Mouse (Mus musculus): ENCODE results near the gene Ier2. TPM values are rescaled to one million over a fixed set of nuclear protein-coding genes. Genes with fewer than 3 reads are reported as not detected.

Gene Ier2
- polyA plus RNA-seq, 1 experiment: 23.0 TPM

DNA sequence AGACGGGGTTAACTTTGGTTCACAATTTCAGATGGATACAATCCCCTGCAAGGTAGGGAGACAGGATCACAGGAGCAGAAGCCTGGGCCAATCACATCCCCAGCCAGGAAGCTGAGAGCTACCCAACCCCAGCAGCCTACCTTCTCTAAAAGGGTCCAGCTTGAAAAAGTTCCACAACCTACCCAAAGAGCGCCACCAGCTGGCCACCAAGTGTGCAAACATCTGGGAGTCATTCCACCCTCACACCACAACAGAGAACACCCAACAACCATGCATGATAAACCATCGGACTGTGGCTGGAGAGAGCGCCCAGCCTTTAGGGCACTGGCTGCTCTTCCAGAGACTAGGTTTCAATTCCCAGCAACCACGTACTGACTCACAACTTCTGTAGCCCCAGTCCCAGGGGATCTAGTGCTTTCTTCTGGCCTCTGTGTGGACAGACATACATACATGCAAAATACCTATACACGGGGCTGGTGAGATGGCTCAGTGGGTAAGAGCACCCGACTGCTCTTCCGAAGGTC is 41.5 kb downstream of the Ier2 start:
- no peak overlapping the region for H3K27ac ChIP-seq (ENCODE audit: insufficient read depth, low read length)
- H3K4me3 ChIP-seq (ENCODE audit: extremely low read depth, insufficient read depth, insufficient read length): no peak overlapping the region
- no peaks in the 10 kb centered on the region for H3K27me3 ChIP-seq (ENCODE audit: control insufficient read depth, insufficient read depth, low read length)
- WGBS: 79% methylated on average over 8 of the region's 8 CpGs
- TF ChIP-seq POLR2A (IDR thresholded peaks at IDR 0.05; ENCODE audit: low read depth, low read length) (no peak), CTCF (IDR thresholded peaks at IDR 0.05; ENCODE audit: extremely low read depth, insufficient read depth, insufficient read length, insufficient replicate concordance) (no peak)
- H3K36me3 ChIP-seq (ENCODE audit: control insufficient read depth, insufficient read depth, low read length): no peaks in the 10 kb centered on the region
- no peaks in the 10 kb centered on the region for H3K4me1 ChIP-seq (ENCODE audit: control insufficient read depth, insufficient read depth, insufficient read length)
- no peak for DNase-seq (ENCODE audit: low read depth in 1 of 2, low spot score in 2 of 2)

DNA sequence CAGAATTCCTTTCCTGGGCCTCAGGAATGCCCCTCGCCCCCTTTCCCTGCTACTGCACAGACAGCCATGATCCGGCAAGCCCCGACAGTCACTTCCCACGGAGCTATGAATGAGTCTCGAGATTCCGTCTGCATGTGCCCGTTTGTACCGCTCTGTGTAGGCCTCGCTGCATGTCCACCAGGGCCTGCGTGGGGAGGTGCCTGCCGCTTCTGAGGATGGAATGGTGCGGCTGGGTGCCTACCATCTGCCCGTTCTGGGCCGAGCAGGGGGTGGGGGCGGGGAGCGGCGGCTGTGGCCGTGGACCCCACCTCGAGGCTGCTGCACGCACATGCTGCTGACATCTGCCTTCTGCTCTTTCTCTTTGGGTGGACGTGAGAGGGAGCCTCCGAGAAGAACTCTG is 45.6 kb downstream of the Ier2 start:
- WGBS: 69% methylated on average over 22 of the region's 22 CpGs
- H3K27ac ChIP-seq (ENCODE audit: insufficient read depth, low read length): no peak overlapping the region
- no peak for DNase-seq (ENCODE audit: low read depth in 1 of 2, low spot score in 2 of 2)
- H3K27me3 ChIP-seq (ENCODE audit: control insufficient read depth, insufficient read depth, low read length): no peaks in the 10 kb centered on the region
- no peaks in the 10 kb centered on the region; the same call in 1 of the 2 replicates for H3K4me1 ChIP-seq (ENCODE audit: control insufficient read depth, insufficient read depth, insufficient read length)
- no peak for TF ChIP-seq POLR2A (IDR thresholded peaks at IDR 0.05; ENCODE audit: low read depth, low read length)
- no peak for TF ChIP-seq CTCF (IDR thresholded peaks at IDR 0.05; ENCODE audit: extremely low read depth, insufficient read depth, insufficient read length, insufficient replicate concordance)
- no peaks in the 10 kb centered on the region for H3K36me3 ChIP-seq (ENCODE audit: control insufficient read depth, insufficient read depth, low read length)
- no peak overlapping the region for H3K4me3 ChIP-seq (ENCODE audit: extremely low read depth, insufficient read depth, insufficient read length)

DNA sequence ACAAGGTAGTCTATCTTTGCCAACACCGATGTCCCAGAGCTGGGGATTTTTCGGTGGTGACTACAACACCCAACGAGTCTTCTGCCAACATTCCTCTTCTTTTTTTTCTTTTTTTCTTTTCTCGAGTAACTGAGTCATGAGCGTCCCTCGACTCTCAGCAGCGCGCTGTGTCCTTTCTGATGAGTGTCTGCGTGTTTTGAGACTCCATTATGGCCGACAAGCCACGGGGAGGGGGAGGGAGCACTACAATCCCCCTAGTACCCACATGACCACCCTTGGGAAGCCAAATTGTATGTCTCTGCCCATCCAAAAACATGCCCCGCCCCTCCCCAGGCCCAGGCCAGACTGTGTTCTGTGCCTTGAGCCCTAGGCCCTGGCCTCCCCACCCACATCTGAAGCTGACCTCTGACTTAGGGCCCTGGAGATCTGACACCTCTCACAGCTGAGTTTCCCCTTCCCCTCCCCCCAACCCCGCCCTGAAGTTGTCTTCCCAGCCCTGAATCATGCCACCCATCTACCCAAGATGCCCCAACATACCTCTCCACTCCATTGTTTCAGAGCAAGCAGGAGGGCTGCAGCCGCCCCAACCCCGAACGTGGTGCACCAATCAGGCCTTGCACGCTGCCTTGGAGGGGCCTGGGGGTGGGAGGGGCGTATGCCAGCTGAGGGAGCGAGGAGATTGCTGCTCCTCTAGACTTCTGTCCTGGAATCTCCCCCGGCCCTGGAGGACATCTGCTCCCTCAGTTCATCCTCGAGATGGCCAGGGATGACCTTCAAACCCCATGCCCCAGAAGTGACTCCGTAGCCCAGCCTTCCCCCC is 46.8 kb downstream of the Ier2 start:
- no peaks in the 10 kb centered on the region for H3K27me3 ChIP-seq (ENCODE audit: control insufficient read depth, insufficient read depth, low read length)

DNA sequence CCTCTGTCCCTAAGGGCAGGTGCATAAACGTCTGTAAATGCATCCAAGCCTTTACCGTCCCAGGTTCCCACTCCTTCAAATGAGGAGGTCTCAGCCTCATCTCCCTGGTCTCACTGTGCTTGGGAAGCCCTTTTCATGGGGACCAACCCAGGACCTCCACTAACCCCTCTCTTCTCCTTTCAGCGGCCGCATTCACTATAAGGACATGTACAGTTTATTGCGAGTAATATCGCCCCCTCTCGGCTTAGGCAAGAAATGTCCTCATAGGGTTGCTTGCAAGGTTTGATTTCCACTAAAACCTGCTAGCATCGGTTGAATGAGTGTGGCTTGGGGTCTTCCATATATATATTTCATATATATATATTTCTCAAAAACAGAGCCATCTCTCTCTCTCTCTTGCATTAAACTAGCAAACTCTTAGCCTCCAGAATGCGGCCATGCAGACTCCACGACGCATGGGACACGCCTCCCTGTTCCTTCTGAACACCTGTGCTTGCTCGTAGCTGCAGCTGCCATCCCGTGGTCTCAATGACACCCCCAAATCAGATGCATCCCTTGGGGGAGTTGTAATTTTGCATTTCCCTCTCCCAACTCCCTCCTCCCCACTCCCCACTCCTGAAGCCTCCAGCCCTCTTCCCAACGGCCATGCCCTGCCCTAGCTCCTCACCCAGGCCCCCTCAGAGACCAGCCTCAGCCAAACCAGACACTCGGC is 48.0 kb downstream of the Ier2 start:
- no peak overlapping the region for H3K27ac ChIP-seq (ENCODE audit: insufficient read depth, low read length)
- H3K4me1 ChIP-seq (ENCODE audit: control insufficient read depth, insufficient read depth, insufficient read length): no peaks in the 10 kb centered on the region; the same call in 1 of the 2 replicates
- H3K36me3 ChIP-seq (ENCODE audit: control insufficient read depth, insufficient read depth, low read length): no peaks in the 10 kb centered on the region
- no peak overlapping the region for H3K4me3 ChIP-seq (ENCODE audit: extremely low read depth, insufficient read depth, insufficient read length)
- peak in 1 of 2 experiments; percentile 18 for DNase-seq (ENCODE audit: low read depth in 1 of 2, low spot score in 2 of 2)
- H3K27me3 ChIP-seq (ENCODE audit: control insufficient read depth, insufficient read depth, low read length): no peaks in the 10 kb centered on the region
- 34% methylated on average over 16 of the region's 16 CpGs for WGBS
- TF ChIP-seq POLR2A (IDR thresholded peaks at IDR 0.05; ENCODE audit: low read depth, low read length) (no peak), CTCF (IDR thresholded peaks at IDR 0.05; ENCODE audit: extremely low read depth, insufficient read depth, insufficient read length, insufficient replicate concordance) (peak; percentile 17; the same call in 1 of the 2 replicates)

More for the DNA sequence above, 46.8 kb downstream of the Ier2 start:
- no peak overlapping the region for H3K27ac ChIP-seq (ENCODE audit: insufficient read depth, low read length)
- H3K4me3 ChIP-seq (ENCODE audit: extremely low read depth, insufficient read depth, insufficient read length): no peak overlapping the region
- DNase-seq (ENCODE audit: low read depth in 1 of 2, low spot score in 2 of 2): no peak
- TF ChIP-seq CTCF (IDR thresholded peaks at IDR 0.05; ENCODE audit: extremely low read depth, insufficient read depth, insufficient read length, insufficient replicate concordance) (no peak), POLR2A (IDR thresholded peaks at IDR 0.05; ENCODE audit: low read depth, low read length) (no peak)
- H3K4me1 ChIP-seq (ENCODE audit: control insufficient read depth, insufficient read depth, insufficient read length): no peaks in the 10 kb centered on the region; the same call in 1 of the 2 replicates
- WGBS: 74% methylated on average over 22 of the region's 22 CpGs
- H3K36me3 ChIP-seq (ENCODE audit: control insufficient read depth, insufficient read depth, low read length): no peaks in the 10 kb centered on the region

Other genes starting within 250 kb of the Ier2 start
- 98.1 and 155 TPM in 2 replicates for gene Trmt1, start 23.5 kb upstream of the Ier2 start, polyA plus RNA-seq (2012; rRNA removed)
- gene Nacc1, start 25.0 kb upstream of the Ier2 start, polyA plus RNA-seq (2012; rRNA removed): 66.0 and 78.5 TPM in 2 replicates
- gene Lyl1, start 38.6 kb upstream of the Ier2 start, polyA plus RNA-seq (2012; rRNA removed): 90.0 and 115 TPM in 2 replicates
- 4.5 TPM in 2 replicates for gene G430095P16Rik, start 60.2 kb upstream of the Ier2 start, polyA plus RNA-seq (2012; rRNA removed)
- gene Nfix, start 137.5 kb upstream of the Ier2 start, polyA plus RNA-seq (2012; rRNA removed): 13.7 and 17.1 TPM in 2 replicates
- gene Dand5, start 160.0 kb upstream of the Ier2 start, polyA plus RNA-seq (2012; rRNA removed): 1.6 and 1.8 TPM in 2 replicates
- 20.3 and 61.4 TPM in 2 replicates for gene Gadd45gip1, start 168.7 kb upstream of the Ier2 start, polyA plus RNA-seq (2012; rRNA removed)
- 125 and 162 TPM in 2 replicates for gene Rad23a, start 177.8 kb upstream of the Ier2 start, polyA plus RNA-seq (2012; rRNA removed)
- 112 and 116 TPM in 2 replicates for gene Calr, start 184.1 kb upstream of the Ier2 start, polyA plus RNA-seq (2012; rRNA removed)
- gene Farsa, start 194.1 kb upstream of the Ier2 start, polyA plus RNA-seq (2012; rRNA removed): 50.3 and 55.0 TPM in 2 replicates
- 1.8 and 2.0 TPM in 2 replicates for gene Syce2, start 209.3 kb upstream of the Ier2 start, polyA plus RNA-seq (2012; rRNA removed)
- gene Gcdh, start 231.1 kb upstream of the Ier2 start, polyA plus RNA-seq (2012; rRNA removed): 44.2 and 48.3 TPM in 2 replicates
- 46.5 and 70.0 TPM in 2 replicates for gene Klf1, start 239.1 kb upstream of the Ier2 start, polyA plus RNA-seq (2012; rRNA removed)
- 43.4 and 44.9 TPM in 2 replicates for gene Dnase2a, start 245.7 kb upstream of the Ier2 start, polyA plus RNA-seq (2012; rRNA removed)

All from spleen, adult 2 months (tissue).